Mouse (Mus musculus) cerebellum, postnatal 25 days (tissue): ENCODE results near the gene Epha8.

Experiments
- DNase-seq, 2 experiments: peaks; one replicate each; pipeline ENCODE4 v3.0.0; 2021; ENCODE audit warnings: mixed read lengths in 2 of 2

Gene Epha8

DNA sequence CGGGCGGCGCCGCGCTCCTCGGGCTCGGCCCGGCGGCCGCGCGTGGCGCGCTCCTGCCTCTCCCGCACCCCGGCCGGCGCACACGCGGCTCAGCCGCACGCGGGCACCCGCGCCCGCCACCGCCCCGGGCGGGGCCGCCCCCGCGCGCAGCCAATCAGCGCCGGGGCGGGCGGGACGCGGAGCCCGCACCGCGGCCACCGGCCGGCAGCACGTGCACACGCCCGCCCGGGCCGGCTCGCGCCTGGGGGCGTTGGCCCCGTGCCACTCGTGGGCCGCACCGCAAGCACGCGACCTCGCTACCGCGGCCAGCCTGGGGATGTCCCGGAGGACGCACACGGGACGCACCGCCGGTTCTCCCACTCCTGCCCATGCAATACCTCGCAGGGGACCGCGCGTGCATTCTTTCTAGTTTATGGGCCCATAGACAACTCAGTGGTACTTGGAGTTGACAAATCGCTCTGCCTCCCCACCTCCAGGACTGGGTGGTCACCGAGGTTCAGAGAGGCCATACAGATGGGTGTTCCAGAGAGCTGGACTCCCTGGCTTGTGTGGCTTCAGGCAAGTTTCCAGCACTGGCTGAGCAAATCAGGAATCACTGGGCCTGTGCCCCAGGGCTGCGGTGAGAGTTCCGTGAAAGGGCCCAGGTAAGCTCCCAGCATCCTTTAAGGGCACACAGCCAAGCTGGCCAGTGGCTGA, at the start of gene Epha8:
Gene Epha8, minus strand, starts transcription at position 66 of the 696 bp plus-strand sequence.
- DNase-seq: peak; percentile 74 to 80

DNA sequence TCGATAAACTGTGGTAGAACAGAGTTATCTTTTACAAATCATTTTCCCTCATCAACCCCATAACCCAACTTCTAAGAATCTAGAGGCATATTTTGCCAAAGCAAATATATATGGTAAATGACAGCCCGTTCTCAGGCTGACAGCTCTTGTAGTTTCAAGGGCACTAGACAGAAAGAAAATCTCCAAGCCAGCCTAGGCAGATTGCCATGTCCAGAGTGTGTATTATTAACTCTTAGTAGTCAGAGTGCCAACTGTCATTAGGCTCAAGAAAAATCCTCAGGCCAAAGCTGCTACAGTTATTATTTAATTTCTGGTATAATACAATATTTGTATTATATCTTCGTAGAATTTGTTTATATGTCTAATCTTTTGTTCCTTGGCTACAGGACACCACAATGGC, 45.2 kb upstream of the Epha8 start:
- peak; percentile 44 to 76 for DNase-seq

DNA sequence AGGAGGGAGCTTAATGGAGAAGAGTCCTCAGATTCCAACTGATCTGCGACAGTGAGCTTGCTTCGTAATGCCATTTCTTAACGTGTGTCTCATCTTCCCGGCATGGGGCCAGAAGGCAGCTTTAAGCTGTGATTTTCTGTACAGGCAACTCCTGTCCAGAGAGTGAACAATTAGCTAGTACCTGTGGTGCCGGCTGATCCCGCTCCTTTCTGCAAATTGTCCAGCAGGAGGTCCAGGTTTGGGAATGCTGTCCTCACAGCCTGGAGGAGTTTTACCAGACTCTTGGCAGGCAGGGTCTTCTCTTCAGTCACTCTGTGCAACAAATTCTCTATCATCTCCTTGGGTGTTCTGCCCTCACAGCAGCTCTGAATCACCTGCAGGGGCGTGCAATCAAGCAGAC, 44.4 kb upstream of the Epha8 start:
- peak; percentile 44 to 48 for DNase-seq

DNA sequence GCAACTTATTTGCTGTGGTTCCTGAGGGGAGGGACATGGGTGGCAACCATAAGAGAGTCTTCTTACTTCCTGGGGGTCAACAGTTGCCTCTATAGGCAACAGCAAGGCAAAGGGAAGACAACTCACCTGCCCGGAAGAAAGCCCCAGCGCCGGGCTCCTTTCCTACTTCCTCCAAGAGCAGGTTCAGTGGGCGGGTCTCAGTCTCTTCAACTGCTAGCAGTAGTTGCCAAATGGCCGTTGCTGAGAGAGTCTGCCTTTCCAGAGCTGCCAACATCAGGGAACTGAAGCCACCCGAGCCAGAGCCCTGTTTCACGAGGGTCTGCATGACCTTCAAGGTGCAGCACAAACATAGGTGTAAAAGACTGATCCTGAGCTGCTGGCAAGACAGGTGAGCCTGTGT, 41.8 kb upstream of the Epha8 start:
- DNase-seq: peak; percentile 30 to 38

DNA sequence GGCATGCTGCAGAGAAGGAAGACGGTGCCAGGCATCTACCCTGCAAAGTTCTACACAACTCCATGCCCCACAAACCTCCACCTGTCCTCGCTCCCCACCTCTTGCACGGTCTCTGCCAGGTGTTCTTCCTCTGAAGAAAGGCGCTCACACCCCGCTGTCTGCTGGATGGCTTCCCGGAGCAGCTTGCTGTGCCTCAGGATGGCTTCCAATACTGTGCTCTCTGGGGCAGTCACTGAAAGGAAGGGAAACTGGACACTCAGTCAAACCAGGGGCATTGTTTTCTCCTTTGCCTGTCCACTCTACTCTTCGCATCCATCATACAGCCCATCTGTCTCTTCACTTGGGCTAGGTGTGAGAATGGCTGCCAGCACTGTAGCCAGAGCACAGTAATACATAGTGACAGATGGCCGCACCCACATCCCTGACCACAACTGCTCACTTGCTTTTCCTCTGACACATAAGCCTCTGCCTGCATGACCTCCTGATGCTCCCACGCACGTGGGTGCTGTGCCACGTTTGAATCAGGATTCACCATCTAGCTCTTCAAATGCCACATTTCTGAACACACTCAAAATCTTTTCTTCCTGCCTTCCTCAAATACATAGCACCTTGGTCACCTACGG, 41.2 kb upstream of the Epha8 start:
- peak; percentile 90 for DNase-seq

DNA sequence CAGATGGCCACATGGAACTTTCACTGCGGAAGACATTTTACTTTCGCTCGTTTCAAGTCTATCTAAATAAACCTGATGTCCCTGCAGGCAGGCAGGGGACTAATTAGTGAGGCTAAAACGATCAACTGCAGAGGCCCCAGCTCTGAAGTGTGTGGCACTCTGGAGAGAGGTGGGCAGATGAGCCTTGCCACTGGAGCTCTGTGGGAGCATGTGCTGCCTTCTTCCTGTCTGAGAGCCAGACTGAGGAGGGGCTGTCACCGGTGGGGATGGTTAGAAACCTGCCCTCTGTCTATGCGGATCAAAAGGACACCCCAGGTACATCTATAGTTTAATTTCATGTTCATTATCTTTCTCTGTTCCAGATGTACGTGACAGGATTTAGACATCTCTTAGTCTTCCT, 40.3 kb upstream of the Epha8 start:
- peak in 1 of 2 experiments; percentile 45 for DNase-seq

DNA sequence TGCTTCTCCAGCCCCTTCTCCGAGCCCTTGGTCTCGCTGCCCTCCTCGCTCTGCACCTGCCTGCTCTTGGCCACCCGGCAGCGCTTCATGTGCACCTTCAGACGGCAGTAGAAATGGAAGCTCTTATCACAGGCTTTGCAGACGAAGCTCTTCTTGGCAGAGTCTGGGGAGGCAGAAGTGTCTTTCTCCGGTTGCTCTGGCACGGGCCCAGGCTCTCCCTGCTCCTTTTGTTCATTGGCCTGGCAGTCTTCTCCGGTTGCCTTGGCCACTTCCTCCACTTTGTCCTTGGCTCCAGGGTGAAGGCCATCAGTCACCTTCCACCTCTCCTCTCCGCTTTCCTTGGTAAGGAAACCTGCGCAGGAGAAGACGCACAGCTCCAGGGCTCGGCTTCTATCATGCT, 38.7 kb upstream of the Epha8 start:
- peak; percentile 74 to 84 for DNase-seq

DNA sequence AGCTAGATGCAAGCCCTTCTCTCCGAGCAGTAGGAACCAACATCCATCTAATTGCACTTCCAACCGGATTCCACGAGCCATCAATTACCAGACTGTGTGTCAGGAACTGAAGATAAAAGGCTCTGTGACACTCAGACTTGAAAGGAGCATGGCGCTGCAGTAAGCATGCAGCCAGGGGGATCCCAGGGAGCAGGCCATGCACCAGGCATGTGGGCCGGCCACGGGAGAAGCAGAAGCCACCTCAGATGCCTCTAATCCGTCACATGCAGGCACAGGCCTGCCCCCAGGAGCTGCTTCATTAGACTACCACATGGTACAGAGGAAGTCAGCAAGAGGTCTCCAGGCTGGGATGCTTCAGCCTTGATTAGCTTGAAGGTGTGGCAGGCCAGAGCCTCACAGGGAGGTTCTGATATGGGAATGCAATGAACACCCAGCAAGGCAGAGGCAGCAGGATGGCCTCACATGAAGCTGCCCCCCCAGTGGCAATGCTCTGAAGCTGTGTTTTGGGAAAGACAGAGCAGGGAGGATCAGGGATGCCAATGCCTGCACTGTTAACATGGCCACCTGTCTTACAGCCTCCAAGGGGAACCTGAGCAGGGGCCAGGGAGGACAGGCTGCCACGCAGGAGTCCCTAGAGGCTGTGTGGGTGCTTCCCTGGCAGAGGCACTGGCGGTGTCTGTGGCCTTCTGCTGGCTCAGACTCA, 25.5 kb upstream of the Epha8 start:
- DNase-seq: peak; percentile 44

DNA sequence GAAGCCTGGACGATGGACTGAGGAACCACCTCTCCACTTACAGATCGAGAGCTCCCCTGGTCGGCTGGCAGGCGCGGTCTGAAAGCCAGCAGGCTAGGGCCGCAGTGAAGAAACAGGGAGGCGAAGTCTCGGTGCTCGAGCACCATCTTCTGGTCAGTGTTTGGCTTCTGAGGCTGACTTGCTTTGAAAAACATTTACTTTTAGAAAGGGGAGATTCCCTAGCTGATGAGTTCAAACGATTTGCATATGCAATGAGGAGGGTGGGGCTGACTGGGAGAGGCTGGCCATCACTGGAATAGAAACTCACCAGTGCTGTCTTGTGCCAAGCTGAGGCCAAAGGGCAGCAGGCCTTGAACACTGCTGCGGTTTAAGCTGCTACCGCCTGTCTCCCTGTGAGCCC, 24.7 kb upstream of the Epha8 start:
- DNase-seq: peak; percentile 82 to 88

DNA sequence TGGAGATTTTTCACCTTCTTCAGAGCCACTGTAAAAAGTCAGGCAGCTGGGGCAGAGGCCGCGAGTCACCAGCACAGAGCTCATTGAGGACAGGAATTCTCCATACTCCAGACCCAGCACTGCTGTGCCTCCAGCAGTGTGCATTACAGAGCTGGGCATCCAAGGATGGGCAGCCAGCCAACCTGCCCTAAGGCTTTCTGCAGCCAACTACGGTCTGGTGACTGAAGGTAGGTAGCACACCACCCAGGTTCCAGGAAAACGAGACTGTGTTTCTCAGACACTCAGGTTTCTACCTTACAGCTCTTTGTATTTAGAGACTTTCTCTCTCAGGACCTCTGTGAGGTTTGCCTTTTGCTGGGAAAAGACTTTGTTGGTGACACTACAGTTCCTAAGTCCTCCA, 24.3 kb upstream of the Epha8 start:
- DNase-seq: peak; percentile 58 to 67

DNA sequence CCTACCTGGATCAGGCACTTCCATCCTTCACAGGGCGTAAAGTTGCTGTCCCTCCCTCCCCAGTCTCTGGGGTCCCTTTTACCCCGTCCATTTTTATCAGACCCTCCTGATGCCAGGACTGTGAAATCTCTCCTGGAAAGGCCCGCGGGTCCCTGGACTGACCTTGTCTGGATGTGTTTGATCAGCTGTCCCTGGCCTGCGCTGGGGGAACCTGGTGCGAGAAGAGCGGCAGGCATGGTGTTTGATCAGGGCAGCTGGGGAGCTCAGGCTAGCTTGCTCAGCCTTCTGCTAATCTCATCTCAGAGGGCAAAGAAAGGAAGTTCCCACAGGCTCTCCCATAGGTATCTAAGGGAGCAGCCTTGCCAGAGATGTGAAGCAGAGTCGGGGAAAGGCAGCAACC, 20.6 kb upstream of the Epha8 start:
- DNase-seq: no peak

DNA sequence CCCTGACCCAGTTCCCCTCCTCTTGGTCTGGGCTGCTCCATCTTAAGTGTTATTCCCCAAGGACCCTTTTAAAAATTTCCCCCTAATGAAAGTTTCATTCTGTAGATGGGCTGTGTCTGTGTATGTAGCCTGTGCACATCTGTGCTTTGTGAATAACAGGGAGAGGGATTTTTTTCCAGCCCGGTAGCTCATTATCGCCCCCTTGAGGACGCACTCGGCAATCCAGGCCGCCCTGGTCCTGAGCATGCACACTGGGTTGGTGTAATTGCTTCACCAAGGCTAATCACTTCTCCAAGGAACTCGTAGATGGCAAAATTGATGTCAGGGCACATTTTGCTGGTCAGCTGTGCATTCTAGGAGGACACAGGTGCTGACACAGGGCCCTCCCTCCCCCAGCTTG, 14.3 kb upstream of the Epha8 start:
- peak; percentile 58 to 77 for DNase-seq

DNA sequence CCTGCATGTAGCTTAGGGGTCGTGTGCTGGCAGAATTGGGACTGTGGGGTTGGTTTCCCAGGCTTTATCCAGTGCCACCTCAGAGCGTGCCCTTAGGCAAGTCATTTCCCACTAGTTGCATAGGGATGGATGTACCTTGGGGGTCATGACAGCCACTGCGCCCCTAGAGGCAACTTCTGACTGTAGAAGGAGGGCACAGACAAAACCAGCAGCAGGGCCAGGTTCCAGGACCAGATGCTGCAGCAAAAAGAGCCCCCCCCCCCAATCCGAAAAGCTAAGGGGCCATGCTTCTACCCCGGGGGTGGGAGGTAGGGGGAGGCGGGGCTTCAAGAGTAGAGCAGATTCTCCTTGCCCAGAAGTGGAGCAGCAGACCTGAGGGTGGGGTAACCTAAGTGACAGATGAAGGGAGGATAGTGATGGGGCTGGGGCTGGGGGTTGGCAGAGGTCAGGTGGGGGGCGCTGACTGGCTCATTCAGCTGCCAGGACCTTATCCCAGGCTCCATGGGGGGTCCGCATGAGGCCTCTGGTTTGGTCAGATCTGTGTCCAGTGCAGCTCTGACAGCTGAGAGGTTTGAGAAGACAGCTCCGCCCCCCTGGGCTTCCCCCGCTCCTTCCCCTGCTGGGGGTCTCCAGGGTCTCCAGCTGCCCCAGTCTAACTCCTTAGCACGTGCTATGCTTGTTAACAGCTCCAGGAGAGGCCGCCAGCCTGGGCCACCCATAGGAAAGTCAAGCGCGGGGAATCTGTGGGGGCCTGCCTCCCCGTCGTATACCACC, 13.1 kb upstream of the Epha8 start:
- DNase-seq: no peak

DNA sequence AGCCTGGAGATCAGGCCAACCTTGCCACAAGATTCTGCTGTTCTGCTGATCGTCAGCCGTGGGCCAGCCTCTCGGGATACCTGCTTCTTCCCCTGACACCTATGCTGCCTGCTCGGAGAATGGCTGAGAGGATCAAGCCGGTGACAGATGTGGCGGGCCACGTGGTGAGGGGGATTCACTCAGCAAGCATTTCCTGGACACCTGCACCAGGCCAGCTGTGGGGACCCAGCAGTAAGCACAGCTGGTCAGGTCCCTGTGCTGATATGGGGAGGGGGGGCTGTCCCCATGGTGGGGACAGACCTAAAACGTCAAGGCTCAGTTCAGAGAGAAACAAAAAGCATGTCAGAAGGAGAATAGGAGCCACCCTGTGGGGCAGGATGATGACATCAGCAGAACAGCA, 12.5 kb upstream of the Epha8 start:
- DNase-seq: no peak

DNA sequence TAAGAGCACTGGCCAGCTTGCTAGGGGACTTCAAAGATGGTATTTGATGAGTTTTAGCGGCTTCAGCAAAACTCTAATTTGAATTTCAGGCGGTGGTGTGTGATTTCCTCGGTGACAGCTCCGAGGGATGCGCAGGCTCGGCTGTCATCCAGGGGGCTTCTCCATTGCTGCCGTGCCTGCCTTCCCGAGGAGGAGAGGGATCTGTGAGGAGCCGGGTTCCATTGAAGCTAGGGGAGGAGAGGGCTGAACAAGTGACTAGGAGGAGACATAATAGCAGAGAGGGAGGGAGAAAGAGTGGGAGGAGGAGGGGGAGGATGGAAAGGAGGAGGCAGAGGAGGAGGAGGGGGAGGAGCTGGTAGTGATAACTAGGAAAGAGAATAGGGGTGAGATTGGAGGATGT, 10.9 kb upstream of the Epha8 start:
- DNase-seq: no peak

DNA sequence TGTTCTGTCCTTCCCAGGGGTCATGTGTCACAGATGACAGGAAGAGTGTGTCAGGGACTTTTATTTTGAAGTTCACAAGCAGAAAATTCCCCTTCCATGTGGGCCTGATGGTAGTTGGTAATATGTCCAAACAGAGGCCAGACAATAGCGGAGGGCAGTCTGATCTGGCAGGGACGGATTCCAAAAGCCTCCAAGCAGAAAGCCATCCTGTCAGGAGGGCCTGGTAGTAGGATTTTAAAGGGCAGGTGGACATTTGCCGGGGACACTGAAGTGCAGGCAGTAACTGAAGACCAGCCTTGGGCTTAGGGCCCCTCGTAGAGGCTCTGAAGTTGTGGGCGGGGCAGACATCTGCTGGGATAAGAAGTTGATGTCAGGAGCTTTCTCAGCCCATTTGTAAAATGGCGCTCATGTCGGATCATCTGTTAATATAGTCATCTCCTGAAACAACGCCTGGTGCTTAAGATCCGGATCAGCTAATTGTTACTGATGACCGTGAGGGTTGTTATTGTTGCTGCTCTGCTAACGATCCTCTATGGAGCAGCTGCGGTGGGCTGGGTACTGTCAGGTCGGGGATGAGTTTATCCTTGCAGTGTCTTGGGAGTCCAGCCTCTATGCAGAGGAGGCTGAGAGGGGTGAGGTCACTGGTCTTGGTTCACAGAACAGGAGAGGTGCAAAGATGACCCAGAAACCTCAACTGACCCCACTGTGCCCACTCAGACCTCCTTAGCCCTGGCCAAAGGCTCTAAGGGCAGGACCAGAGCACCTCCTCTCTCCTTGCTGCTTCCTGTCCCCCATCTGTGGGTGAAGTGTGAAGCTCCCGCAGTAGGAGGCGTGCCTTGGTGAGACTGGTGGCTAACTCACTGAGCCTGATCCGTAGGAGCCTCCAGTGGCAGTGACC, 10.1 kb upstream of the Epha8 start:
- no peak for DNase-seq

DNA sequence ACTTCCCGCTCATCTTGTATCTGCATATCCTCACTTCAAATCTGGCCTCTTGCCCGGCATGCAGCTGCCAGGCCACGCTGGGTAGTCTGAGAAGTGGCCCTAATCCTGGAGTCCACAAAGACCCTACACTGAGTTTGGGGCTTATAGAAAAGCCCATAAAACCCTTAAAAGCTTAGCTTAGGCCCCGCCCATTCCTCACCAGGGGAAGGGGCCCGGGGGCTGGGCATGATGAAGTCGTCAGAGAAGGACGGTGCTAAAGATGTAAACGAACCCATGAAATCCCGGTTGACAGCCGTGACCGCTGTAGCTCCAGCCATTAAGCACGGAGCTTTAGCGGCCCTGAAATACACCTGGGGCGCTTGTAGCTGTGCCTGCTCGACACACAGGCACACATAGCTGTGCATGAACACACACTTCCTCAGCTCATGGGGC, 8.4 kb upstream of the Epha8 start:
- no peak for DNase-seq

DNA sequence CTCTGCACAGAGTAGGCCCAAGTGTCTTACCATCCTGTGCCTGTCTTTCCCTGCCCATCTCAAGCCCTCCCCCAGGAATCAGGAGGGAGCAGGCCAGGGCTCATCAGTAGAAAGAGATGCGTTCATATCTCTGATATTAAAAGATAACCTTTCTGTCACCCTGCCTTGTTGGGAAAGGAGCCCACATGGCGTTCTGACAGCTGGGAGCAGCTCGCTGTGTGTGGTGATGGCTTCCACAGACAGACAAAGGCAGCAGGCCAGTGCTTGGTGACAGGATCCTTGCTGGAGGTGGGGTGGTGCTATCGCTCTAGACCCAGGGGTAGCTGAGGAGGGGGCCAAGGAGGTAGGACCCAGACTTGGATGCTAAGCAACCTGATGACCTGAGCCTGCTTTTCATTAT, 5.8 kb upstream of the Epha8 start:
- no peak for DNase-seq

DNA sequence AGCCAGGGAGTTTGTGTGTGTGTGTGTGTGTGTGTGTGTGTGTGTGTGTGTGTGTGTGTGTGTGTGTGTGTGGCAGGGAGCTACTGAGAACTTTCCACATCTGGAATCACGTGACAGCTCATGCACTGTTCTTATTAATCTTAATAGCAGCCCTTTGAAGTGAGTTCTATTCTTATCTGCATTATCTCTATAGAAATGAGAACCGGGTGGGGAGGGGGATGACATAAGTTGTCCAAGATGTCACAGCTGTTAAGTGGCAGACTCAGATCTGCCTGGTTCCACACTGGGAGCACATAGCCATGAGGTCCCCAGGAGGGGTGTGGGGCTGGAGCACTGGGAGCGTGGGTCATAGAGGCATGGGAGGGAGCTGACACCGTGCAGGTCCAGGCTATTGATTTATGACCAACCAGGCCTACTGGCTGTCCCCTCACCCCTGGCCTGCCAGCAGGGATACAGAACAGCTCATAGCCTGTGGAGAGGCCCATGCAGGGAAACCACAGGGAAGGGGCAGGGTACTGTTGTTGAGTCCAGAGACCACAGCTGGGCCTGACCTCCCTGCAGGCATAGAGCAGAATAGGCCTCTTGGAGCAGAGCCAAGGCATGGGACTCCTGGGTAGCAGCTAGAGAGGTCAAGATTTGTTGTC, 5.1 kb upstream of the Epha8 start:
- DNase-seq: no peak

DNA sequence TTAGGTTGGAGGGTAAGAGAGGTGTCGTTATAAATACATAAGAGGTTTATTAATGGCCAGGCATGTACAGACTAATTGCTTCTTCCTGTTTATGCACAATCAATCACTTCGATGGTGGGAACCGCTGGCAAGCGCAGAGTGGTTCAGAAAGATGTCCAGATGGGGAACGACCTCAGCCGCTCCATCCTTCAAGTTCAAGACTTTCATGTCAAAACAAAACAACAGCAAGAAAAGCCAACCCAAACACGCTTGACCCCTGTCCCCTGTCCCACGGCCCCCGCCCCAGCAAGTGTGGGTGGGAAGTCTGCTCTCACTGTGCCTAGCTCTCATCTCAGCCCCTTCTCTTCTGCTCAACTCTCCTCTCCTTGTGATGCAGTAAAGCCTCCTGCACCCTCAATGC, 4.0 kb upstream of the Epha8 start:
- DNase-seq: no peak

DNA sequence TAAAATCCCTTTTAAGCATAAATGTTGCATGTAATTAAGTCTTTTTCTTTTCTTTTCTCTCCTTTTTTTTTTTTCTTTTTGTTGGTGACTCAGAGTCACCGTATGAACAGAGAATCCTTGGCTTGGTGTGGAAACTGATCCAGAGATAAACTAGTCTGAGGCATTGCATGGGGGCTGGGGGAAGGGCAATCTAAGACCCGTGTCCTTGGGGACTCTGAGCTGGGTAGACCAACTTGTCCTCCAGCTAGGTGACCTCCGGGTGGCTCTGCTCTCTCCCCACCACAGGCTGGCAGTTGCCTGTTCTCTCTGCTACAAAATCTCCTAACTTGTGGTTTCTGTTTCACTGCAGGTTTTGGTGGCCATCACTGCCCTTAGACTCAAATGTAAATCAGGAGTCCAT, 3.5 kb upstream of the Epha8 start:
- DNase-seq: no peak

DNA sequence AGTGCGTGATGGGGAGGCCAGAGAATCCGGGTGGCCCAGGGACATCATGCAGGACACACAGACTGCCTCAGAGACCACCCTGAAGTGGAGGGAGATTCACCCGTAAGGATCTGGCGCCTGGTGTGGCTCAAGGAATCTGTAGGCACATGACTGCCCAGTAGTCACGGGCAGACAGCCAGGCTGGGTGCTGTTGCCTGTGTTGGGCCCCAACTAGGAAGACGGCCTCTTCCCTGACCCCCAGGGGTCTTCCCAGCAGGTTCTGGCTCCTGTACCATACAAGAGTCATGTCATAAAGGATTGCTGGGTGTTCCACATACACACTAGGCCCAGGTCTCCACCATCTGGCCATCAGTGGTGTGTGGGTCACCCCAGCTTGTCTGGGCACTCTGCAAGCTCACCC, 2.1 kb downstream of the Epha8 start:
- DNase-seq: peak in 1 of 2 experiments; percentile 57
